Mouse (Mus musculus) heart, embryonic 16.5 days (tissue): ENCODE measurements at regions not wholly inside any gene's neighbourhood (a gene's known extent, or its start where the extent isn't known, plus 50 kb on each side); places are given as distances from the start of the nearest gene placed in this dataset.

Experiments used
- ATAC-seq: fragments of 200-750 bp; cut with Nextera tagmentation; replicated peaks from 2 replicates; pipeline ENCODE4 v1.8.0; 2017; ENCODE audit warnings: moderate number of reproducible peaks; ENCODE audit not compliant: insufficient read depth, low FRiP score; ENCODE audit errors: extremely low read depth
- H3K27ac ChIP-seq: fragments of 300-500 bp; sonication (generic); 2 replicates; pipeline ENCODE4 v1.5.1; 2014; ENCODE audit warnings: mild to moderate bottlenecking, low read length, control low read depth, moderate library complexity
- H3K27me3 ChIP-seq: fragments of 300-500 bp; sonication (generic); 2 replicates; pipeline ENCODE4 v1.6.1; 2014; ENCODE audit warnings: low read length, mixed read lengths; ENCODE audit not compliant: control insufficient read depth, insufficient read depth
- H3K36me3 ChIP-seq: fragments of 300-500 bp; sonication (generic); 2 replicates; pipeline ENCODE4 v1.6.1; 2014; ENCODE audit not compliant: control insufficient read depth, insufficient read depth
- H3K4me1 ChIP-seq: fragments of 300-500 bp; sonication (generic); 2 replicates; pipeline ENCODE4 v1.6.1; 2014; ENCODE audit warnings: low read length, mixed read lengths; ENCODE audit not compliant: control insufficient read depth, insufficient read depth
- H3K4me2 ChIP-seq: fragments of 300-500 bp; sonication (generic); 2 replicates; pipeline ENCODE4 v1.6.1; 2014; ENCODE audit warnings: low read depth, mild to moderate bottlenecking, control low read depth, low read length
- H3K4me3 ChIP-seq: fragments of 300-500 bp; sonication (generic); 2 replicates; pipeline ENCODE4 v1.5.1; 2014; ENCODE audit warnings: mild to moderate bottlenecking, control low read depth, low read length
- H3K9ac ChIP-seq: fragments of 300-500 bp; sonication (generic); 2 replicates; pipeline ENCODE4 v1.6.1; 2014; ENCODE audit warnings: low read length, control low read depth
- H3K9me3 ChIP-seq: fragments of 300-500 bp; sonication (generic); replicated peaks from 2 replicates; pipeline ENCODE4 v1.6.1; 2016; ENCODE audit warnings: low read length; ENCODE audit not compliant: control insufficient read depth
- WGBS: fragments of 180-500 bp; shearing (Covaris S2); extraction: QIAGEN DNeasy Blood & Tissue Kit; methylation state at CpG from one replicate; pipeline ENCODE4 v1.1.7; 2014; 5-methylcytosine and 5-hydroxymethylcytosine counted together

DNA sequence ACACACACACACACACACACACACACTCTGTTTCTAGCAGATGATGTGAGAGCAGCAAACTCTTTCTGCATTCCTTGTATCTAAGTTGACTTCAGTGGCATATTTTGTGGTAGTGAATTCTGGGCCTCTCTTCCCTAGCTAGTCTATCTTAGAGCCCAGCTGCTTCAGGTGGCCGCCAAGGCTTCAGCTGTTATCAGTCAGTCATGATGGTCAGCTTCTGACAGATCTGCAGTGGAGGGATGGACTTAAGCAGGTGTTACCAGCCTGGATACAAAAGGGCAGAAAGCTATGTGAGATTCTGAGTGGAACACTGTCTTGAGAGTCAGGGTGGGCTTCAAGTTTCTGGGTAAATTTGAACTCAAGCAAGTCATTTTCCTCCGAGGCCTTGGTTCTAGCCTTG is 127.1 kb upstream of the Ncam1 start:
- 88% methylated on average over 2 of the region's 2 CpGs for WGBS
- Histone ChIP-seq H3K9ac (no peak overlapping the region), H3K4me1 (peaks cover 34% of the 10 kb centered on the region), H3K36me3 (no peaks in the 10 kb centered on the region), H3K4me3 (no peak overlapping the region), H3K9me3 (no peaks in the 10 kb centered on the region), H3K4me2 (no peak overlapping the region), H3K27me3 (no peaks in the 10 kb centered on the region), H3K27ac (no peak overlapping the region)
- ATAC-seq, result no peak

DNA sequence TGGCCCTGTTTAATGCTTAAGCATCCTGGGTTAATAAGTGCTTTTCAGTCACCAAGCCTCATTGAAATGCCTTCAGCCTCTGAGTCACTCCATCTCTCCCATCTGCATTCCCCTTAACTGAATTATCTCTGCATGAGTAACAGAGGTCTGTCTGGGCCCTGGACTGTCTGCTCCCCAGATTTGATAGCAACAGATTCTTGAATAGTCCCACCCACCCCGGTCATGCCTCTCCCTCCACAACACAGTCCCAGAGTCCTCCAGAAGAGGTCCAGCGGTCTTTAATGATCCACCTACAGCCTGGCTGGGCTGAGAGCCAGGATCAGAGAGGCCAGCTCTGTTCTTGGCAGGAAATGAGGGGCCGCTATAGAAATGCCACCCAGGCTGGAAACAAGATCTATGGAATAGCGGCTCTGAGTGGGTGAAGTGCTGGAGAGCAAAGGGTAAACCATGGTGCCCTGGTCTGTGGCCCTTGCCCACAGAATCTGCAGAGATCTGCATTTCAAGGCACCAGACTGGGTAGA is 125.3 kb upstream of the Ncam1 start:
- Histone ChIP-seq H3K9ac (peak overlapping the region; percentile 38; the same call in 1 of the 2 replicates), H3K4me1 (peaks cover 34% of the 10 kb centered on the region), H3K27ac (peak overlapping the region; percentile 95), H3K4me3 (no peak overlapping the region), H3K4me2 (no peak overlapping the region), H3K27me3 (no peaks in the 10 kb centered on the region), H3K36me3 (no peaks in the 10 kb centered on the region), H3K9me3 (no peaks in the 10 kb centered on the region)
- ATAC-seq, result peak; percentile 90
- 6% methylated on average over 4 of the region's 4 CpGs for WGBS

DNA sequence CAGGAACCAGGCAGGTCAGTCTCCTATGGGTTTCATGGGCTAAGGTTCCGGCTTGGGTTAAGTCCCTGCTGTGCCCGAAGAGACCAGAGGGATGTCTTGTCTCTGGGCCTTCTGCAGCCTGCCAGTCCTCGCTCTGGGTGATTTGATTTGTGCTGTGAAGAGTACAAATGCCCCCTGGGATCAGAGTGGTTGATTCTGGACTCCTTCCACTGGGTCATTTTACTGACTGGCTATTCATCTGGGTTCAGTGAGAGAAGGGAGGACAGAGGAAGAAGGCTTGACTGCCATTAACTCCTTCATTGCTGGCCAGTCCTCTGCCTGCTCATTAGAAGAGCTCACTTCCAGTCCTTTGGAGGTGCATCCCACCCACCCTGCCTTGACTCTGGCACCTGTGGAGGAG is 124.0 kb upstream of the Ncam1 start:
- Histone ChIP-seq H3K4me3 (no peak overlapping the region), H3K36me3 (no peaks in the 10 kb centered on the region), H3K27ac (no peak overlapping the region), H3K27me3 (no peaks in the 10 kb centered on the region), H3K9me3 (no peaks in the 10 kb centered on the region), H3K4me1 (peaks cover 36% of the 10 kb centered on the region), H3K9ac (no peak overlapping the region), H3K4me2 (no peak overlapping the region)
- ATAC-seq, result no peak
- WGBS, result 90% methylated on average over 3 of the region's 3 CpGs

DNA sequence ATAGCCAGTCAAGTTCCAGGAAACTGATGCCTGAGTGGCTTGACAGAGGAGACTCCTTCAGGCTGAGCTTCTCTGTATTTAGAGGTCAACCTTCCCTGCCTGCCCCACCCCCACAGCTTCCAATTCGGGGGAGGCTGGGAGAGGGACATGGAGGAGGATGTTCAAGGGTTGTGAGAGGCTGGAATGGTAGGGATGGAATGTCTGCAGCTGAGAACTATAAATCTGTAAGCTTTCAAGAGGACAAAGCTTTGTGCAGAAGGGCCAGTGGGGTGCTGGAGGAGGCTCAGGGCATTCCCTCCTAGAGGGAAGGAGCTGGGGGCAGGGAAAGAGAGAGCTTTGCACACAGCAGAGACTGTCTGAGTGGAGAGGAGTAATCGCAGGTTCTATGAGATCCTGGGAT is 123.4 kb upstream of the Ncam1 start:
- H3K4me3 ChIP-seq, result no peak overlapping the region
- H3K9me3 ChIP-seq, result no peaks in the 10 kb centered on the region
- peaks cover 36% of the 10 kb centered on the region for H3K4me1 ChIP-seq
- no peak overlapping the region for H3K9ac ChIP-seq
- WGBS, result 26% methylated on average over 2 of the region's 2 CpGs
- no peaks in the 10 kb centered on the region for H3K27me3 ChIP-seq
- H3K36me3 ChIP-seq, result no peaks in the 10 kb centered on the region
- H3K27ac ChIP-seq, result 0 out of 2 replicates have a peak overlapping the region, but pooled peaks have one; percentile 31
- no peak for ATAC-seq
- no peak overlapping the region for H3K4me2 ChIP-seq

DNA sequence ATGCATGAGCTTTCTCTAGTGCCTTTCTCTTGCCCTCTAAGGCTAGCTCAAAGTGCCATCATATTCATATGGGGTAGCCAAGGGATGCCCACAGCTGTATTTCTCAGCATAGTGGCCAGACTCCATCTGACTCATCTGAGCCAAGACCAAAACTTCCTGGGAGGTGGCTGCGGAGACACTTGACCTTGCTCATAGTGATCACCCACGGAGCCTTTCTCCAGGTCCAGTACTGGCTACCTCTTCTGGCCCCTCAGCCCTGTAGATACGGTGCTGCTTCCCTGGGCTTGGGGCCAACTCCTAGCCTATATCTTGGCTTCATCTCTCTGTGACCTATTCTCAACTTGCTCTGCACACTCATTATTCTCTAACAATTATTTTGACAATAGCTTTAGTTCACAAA is 122.6 kb upstream of the Ncam1 start:
- Histone ChIP-seq H3K27ac (no peak overlapping the region), H3K4me2 (no peak overlapping the region), H3K4me1 (peaks cover 36% of the 10 kb centered on the region), H3K9me3 (no peaks in the 10 kb centered on the region), H3K36me3 (no peaks in the 10 kb centered on the region), H3K27me3 (no peaks in the 10 kb centered on the region), H3K4me3 (no peak overlapping the region), H3K9ac (no peak overlapping the region)
- WGBS, result 40% methylated on average over 3 of the region's 3 CpGs
- no peak for ATAC-seq

DNA sequence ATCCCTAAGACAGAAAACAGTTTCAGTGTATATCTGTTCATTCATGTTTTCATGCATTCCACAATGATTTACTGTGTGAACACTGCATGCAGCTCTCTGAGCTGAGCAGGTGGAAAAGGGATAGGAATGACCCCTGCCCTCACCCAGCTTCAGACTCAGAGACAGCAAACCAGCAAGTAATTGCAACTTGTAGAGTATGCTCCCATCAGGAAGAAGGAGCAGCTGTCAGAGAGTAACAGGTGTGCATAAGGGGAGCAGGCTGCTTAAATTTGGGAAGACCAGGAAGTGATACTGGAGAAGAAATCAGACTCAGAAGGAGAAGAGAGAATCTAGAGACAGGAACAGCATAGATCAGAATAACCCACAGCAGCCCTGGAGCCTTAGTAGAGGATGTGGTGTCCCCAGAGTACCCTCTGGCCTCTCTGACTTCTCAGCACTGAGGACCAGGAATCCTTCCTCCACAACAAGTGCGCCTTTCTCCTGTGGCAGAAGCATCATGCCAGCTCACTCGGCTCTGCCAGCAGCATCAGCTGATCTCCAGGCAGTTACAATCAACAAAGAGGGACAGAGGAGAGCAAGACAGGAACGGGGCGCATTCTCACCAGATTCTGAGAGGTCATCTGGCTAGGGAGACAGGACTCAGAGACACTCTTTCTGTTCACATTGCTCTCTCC is 116.5 kb upstream of the Ncam1 start:
- H3K9ac ChIP-seq, result no peak overlapping the region
- 73% methylated on average over 4 of the region's 4 CpGs for WGBS
- H3K4me1 ChIP-seq, result 0 out of 2 replicates have a peak, but pooled peaks cover 2% of the 10 kb centered on the region
- ATAC-seq, result no peak
- H3K4me3 ChIP-seq, result no peak overlapping the region
- no peaks in the 10 kb centered on the region for H3K36me3 ChIP-seq
- H3K4me2 ChIP-seq, result no peak overlapping the region
- H3K27me3 ChIP-seq, result no peaks in the 10 kb centered on the region
- no peak overlapping the region for H3K27ac ChIP-seq
- H3K9me3 ChIP-seq, result no peaks in the 10 kb centered on the region

DNA sequence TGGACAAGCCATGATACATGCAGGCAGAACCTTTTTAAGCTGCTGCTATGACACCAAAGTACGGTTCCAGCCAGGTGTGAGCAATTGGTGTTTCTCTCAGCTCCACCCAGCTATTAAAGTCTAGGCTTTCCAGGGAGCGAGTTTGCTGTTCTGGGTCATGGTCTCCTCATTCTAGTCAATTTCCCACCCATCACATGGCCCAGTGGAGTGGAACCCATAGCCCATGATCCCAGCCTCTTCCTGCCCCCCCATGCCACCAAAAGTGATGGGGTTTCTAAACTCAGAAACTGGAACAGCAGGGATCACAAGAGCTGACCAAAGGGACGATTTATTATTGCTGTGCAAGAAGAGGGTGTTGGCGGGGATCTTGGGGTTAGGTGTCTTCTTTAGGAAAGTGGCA is 115.0 kb upstream of the Ncam1 start:
- Histone ChIP-seq H3K36me3 (no peaks in the 10 kb centered on the region), H3K4me2 (no peak overlapping the region), H3K27me3 (no peaks in the 10 kb centered on the region), H3K9me3 (no peaks in the 10 kb centered on the region), H3K4me1 (0 out of 2 replicates have a peak, but pooled peaks cover 2% of the 10 kb centered on the region), H3K4me3 (no peak overlapping the region), H3K27ac (no peak overlapping the region), H3K9ac (no peak overlapping the region)
- WGBS, result 77% methylated on average over 4 of the region's 4 CpGs
- no peak for ATAC-seq

DNA sequence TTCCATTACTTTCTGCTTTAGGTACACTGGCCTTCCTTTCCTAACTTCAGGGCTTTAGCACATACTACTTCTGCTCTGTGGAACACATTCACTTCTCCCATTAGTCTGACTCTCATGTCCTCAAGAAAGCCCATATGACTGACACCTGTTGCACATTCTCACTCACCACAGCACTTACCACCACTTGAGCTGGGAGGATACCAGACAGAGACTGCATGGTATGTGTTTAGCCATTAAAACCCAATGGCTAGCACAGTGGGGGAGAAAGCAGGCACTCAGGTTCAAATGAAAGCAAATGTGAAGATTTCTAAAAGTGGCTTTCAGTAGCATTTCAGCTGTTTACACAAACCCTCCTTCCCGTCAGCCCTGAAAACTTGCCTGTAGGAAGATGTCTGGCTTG is 113.6 kb upstream of the Ncam1 start:
- Histone ChIP-seq H3K4me2 (no peak overlapping the region), H3K4me3 (no peak overlapping the region), H3K36me3 (no peaks in the 10 kb centered on the region), H3K9ac (no peak overlapping the region), H3K9me3 (no peaks in the 10 kb centered on the region), H3K4me1 (no peaks in the 10 kb centered on the region), H3K27ac (no peak overlapping the region), H3K27me3 (no peaks in the 10 kb centered on the region)
- 81% methylated on average over 1 of the region's 1 CpGs for WGBS
- no peak for ATAC-seq

DNA sequence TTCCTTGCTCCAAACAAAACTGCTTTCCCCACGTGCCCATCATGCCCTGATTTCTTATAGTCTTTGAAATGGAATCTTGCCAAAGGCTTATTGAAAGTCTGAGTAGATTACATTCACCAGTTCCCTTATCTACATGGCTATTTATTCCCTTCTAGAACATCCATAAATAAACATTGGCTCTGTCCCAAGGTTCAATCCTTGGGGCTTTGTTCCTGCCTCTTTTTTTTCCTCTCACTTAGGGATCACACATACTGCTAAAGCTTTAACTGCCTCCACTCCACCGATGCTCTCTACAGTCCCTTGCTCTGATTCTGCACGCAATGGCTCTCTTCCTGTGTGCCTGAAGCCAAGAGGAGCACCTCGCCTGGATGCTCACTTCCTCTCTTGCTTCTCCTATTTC is 107.6 kb upstream of the Ncam1 start:
- Histone ChIP-seq H3K36me3 (no peaks in the 10 kb centered on the region), H3K27ac (peak overlapping the region; percentile 93), H3K4me2 (peak overlapping the region; percentile 17; the same call in 1 of the 2 replicates), H3K9ac (peak overlapping the region; percentile 14; the same call in 1 of the 2 replicates), H3K4me3 (no peak overlapping the region), H3K27me3 (no peaks in the 10 kb centered on the region), H3K4me1 (peaks cover 14% of the 10 kb centered on the region), H3K9me3 (no peaks in the 10 kb centered on the region)
- 12% methylated on average over 4 of the region's 4 CpGs for WGBS
- ATAC-seq, result peak; percentile 93
